Mouse (Mus musculus) liver, embryonic 15.5 days (tissue): ENCODE data around the gene Gsto2. TPM values are rescaled to one million over a fixed set of nuclear protein-coding genes. Genes with fewer than 3 reads are reported as not detected.
A peak's percentile ranks its signal among the peaks of the same experiment; 100 is the strongest.

ENCODE experiments used
- ATAC-seq: fragments of 200-750 bp; cut with Nextera tagmentation; 2 replicates; pipeline ENCODE4 v1.8.0; 2017; ENCODE audit warnings: moderate number of reproducible peaks, mild to moderate bottlenecking, moderate library complexity; ENCODE audit not compliant: insufficient read depth
- H3K27ac ChIP-seq: fragments of 300-500 bp; sonication (generic); replicated peaks from 2 replicates; pipeline ENCODE4 v1.5.1; 2015; ENCODE audit warnings: mild to moderate bottlenecking, inconsistent platforms
- H3K27me3 ChIP-seq: fragments of 300-500 bp; sonication (generic); 2 replicates; pipeline ENCODE4 v1.6.1; 2015; ENCODE audit warnings: mild to moderate bottlenecking, inconsistent platforms
- H3K36me3 ChIP-seq: fragments of 300-500 bp; sonication (generic); replicated peaks from 2 replicates; pipeline ENCODE4 v1.6.1; 2015; ENCODE audit warnings: moderate library complexity, mild to moderate bottlenecking, inconsistent platforms
- H3K4me1 ChIP-seq: fragments of 300-500 bp; sonication (generic); replicated peaks from 2 replicates; pipeline ENCODE4 v1.6.1; 2015; ENCODE audit warnings: inconsistent platforms
- H3K4me2 ChIP-seq: fragments of 300-500 bp; sonication (generic); 2 replicates; pipeline ENCODE4 v1.6.1; 2015; ENCODE audit warnings: moderate library complexity, mild to moderate bottlenecking, inconsistent platforms
- H3K4me3 ChIP-seq: fragments of 300-500 bp; sonication (generic); replicated peaks from 2 replicates; pipeline ENCODE4 v1.5.1; 2015; ENCODE audit warnings: mild to moderate bottlenecking, inconsistent platforms
- H3K9ac ChIP-seq: fragments of 300-500 bp; sonication (generic); 2 replicates; pipeline ENCODE4 v1.6.1; 2015; ENCODE audit warnings: moderate library complexity, mild to moderate bottlenecking, inconsistent platforms
- H3K9me3 ChIP-seq: fragments of 300-500 bp; sonication (generic); replicated peaks from 2 replicates; pipeline ENCODE4 v1.6.1; 2016; ENCODE audit warnings: inconsistent platforms
- WGBS: fragments of 180-500 bp; shearing (Covaris S2); methylation state at CpG from one replicate; pipeline ENCODE4 v1.1.7; 2015; ENCODE audit warnings: mixed read lengths; ENCODE audit not compliant: insufficient replicate concordance; 5-methylcytosine and 5-hydroxymethylcytosine counted together
- polyA plus RNA-seq: library from polyadenylated mRNA; unstranded; fragments of >200 nt; fragmentation: Nextera tagmentation; extraction: Ambion mirVana; gene quantifications from 2 replicates; pipeline ENCODE4 v1.2.1, GENCODE M21; 2015

Gene Gsto2
- polyA plus RNA-seq, 1 experiment from 2014 or later: 0.13 TPM

DNA sequence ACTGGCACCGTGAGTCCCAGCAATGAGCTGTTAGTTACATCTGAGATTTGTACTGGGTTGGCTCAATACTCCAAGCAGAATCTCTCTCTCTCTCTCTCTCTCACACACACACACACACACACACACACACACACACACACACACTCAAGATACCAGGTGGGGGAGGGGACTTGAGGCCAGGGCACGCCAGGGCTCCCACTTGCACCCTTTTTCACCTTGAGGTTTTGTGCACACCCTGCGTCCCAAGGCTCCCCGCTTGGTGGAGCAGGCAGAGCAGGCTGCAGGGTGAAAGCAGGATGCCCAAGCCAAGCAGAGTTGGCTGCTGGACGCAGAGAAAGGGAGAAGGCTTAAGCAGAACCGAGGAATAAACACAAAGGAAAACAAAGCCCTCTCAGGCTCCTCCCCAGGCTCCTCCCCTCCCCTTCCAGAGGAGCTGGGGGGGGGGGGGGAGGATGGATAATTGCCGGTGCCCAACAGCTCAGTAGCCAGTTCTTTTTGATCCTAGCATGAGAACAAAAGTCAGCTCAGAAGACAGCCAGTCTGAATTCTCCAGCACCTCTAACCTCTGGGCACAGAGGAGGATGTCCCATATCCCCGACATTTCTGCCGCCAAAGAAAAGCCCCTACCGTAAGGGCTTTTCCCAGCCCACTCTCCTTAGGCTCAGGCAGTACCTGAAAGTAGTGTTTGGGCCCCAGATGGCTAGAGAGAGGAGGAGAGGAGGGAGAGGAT lies 44.2 kb downstream of the Gsto2 start:
- no peaks in the 10 kb centered on the region for H3K9me3 ChIP-seq
- H3K4me1 ChIP-seq: peaks cover 64% of the 10 kb centered on the region
- H3K4me2 ChIP-seq: peak overlapping the region; percentile 48
- H3K27ac ChIP-seq: peak overlapping the region; percentile 41; the same call in 1 of the 2 replicates
- no peak overlapping the region; the same call in 1 of the 2 replicates for H3K9ac ChIP-seq
- no peak overlapping the region; the same call in 1 of the 2 replicates for H3K4me3 ChIP-seq
- H3K36me3 ChIP-seq: 0 out of 2 replicates have a peak, but pooled peaks cover 7% of the 10 kb centered on the region
- 21% methylated on average over 10 of the region's 10 CpGs for WGBS
- H3K27me3 ChIP-seq: no peaks in the 10 kb centered on the region
- no peak for ATAC-seq

DNA sequence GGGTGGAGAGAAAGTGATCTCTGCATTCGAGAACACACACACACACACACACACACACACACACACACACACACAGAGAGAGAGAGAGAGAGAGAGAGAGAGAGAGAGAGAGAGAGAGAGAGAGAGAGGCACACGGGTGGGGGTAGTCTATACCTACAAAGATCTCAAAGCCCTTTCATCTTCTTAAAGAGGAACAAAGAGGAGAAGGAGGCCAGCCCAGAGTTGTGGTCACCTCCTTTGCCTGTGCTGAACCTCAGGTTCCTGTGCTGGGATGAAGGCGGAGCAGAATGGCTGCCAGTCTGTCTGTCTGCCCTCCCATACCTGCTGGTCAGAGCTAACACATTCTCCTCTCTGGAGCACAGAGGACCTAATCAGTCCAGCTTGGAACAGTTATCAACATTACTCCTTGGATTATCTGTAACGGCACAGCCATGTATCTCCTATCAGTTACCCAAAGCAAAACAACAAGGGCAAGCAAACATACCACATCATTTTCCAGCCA lies 44.8 kb downstream of the Gsto2 start:
- WGBS: 20% methylated on average over 3 of the region's 4 CpGs
- Histone ChIP-seq H3K9me3 (no peaks in the 10 kb centered on the region), H3K4me3 (no peak overlapping the region), H3K36me3 (0 out of 2 replicates have a peak, but pooled peaks cover 7% of the 10 kb centered on the region), H3K27ac (peak overlapping the region; percentile 41; the same call in 1 of the 2 replicates), H3K27me3 (no peaks in the 10 kb centered on the region), H3K9ac (no peak overlapping the region), H3K4me1 (peaks cover 59% of the 10 kb centered on the region), H3K4me2 (peak overlapping the region; percentile 48)
- ATAC-seq: peak; percentile 50

DNA sequence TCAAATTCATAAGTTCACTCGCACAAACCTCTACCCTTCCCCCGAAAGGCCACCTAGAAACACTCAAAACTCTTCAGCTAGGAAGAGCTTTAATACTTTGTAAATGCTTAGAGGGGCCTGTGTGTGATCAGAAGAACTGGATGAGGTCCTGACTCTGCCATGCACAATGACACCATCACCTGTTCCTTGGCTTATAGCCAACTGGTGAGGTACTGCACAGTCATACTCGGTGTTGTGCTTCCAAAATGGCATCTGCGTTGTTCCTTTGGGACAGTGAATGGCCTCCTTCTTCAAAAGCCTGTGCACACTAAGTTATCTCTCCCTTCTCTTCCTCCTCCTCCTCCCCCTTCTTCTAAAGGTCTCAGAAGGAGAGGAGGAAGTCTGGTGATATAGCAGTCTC lies 45.4 kb downstream of the Gsto2 start:
- Histone ChIP-seq H3K27me3 (no peaks in the 10 kb centered on the region), H3K27ac (0 out of 2 replicates have a peak overlapping the region, but pooled peaks have one; percentile 41), H3K9ac (no peak overlapping the region), H3K9me3 (no peaks in the 10 kb centered on the region), H3K4me3 (no peak overlapping the region), H3K36me3 (0 out of 2 replicates have a peak, but pooled peaks cover 7% of the 10 kb centered on the region), H3K4me1 (peaks cover 53% of the 10 kb centered on the region), H3K4me2 (no peak overlapping the region)
- ATAC-seq: no peak
- 71% methylated on average over 4 of the region's 4 CpGs for WGBS

DNA sequence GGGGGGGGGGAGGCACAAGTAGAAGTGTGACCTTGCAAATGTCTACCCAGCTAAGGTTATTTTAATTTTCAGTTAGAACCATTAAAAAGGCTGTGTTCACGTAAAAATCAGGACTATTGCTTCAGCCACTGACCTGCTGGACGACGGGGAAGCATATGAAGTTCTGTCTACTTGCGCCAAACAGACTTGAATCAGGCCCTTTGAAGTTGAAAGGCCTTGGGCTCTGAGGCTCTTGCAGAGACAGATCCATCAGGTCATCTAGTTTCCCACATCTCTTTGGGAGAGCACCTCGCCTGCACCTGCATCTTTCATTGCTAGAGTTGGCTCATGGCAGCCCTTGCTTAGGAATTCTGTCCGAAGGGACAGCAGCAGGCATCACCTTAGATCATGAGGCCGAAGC lies 48.0 kb downstream of the Gsto2 start:
- no peaks in the 10 kb centered on the region for H3K27me3 ChIP-seq
- 77% methylated on average over 7 of the region's 7 CpGs for WGBS
- H3K9ac ChIP-seq: no peak overlapping the region
- H3K9me3 ChIP-seq: no peaks in the 10 kb centered on the region
- H3K4me2 ChIP-seq: no peak overlapping the region
- no peak overlapping the region for H3K27ac ChIP-seq
- no peak for ATAC-seq
- no peak overlapping the region for H3K4me3 ChIP-seq
- H3K4me1 ChIP-seq: peaks cover 49% of the 10 kb centered on the region
- 0 out of 2 replicates have a peak, but pooled peaks cover 7% of the 10 kb centered on the region for H3K36me3 ChIP-seq

DNA sequence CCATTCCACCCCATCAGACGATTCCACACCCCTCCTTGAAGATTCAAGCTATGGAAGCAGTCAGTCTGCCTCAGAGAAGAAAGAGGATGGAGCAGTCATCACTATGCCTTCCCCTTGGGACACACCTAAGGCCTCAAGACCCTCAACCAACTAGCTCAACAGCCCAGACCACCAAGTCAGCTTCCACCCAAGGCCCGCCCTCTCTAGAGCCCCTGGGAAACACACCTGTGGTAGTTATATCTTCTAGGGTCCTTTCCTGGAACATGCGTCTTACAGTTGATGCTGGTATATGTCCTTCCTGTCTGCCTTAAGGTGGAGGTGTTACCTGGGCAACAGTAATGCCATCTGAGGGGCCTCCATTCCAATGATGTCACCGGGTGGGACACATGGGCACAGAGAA lies 48.9 kb downstream of the Gsto2 start:
- no peak overlapping the region for H3K4me3 ChIP-seq
- no peak overlapping the region for H3K4me2 ChIP-seq
- ATAC-seq: no peak
- no peak overlapping the region for H3K9ac ChIP-seq
- no peaks in the 10 kb centered on the region for H3K27me3 ChIP-seq
- H3K9me3 ChIP-seq: no peaks in the 10 kb centered on the region
- H3K27ac ChIP-seq: no peak overlapping the region
- 73% methylated on average over 4 of the region's 4 CpGs for WGBS
- peaks cover 48% of the 10 kb centered on the region for H3K4me1 ChIP-seq
- 0 out of 2 replicates have a peak, but pooled peaks cover 7% of the 10 kb centered on the region for H3K36me3 ChIP-seq

DNA sequence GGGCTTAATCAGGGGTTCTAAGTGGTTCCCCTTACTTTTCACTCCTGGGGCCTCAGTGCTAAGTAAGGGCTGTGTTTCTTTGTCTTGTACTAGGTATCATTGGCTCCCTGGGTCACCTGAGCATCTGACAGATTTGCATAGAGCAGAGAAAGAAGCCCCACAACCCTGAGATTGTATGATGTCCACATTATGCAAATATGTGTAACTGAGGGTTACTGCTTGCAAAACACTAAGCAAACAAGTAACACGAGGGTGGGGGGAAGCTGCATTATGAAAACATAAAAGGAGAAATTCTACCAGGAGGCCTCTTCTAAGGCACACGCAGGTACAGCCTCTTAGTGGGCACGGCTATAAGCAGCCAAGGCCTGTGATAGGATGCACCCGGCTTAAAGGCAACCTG lies 49.9 kb downstream of the Gsto2 start:
- Histone ChIP-seq H3K4me1 (peaks cover 48% of the 10 kb centered on the region), H3K4me2 (no peak overlapping the region), H3K36me3 (0 out of 2 replicates have a peak, but pooled peaks cover 7% of the 10 kb centered on the region), H3K9ac (no peak overlapping the region), H3K9me3 (no peaks in the 10 kb centered on the region), H3K27me3 (no peaks in the 10 kb centered on the region), H3K27ac (no peak overlapping the region), H3K4me3 (no peak overlapping the region)
- no peak for ATAC-seq
- WGBS: 60% methylated on average over 4 of the region's 4 CpGs

DNA sequence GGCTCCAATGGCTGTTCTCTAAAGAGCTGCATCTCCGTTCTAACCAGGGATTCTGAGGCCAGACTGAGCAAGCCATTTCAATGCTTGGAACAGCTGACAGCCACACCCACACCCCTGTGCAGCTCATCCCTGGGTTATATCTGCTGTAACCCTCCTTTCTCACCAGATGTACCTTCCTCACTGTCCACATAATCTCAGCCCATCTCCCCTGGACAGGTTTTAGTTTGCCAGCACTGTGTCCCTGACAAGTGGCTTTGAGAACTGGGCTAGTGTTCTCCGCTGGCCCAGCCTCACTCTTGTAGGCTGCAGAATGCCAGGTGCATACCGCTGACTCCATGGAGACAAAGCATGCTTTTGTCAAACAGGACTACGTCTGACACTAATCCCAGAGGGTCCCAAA lies 52.1 kb downstream of the Gsto2 start:
- H3K9ac ChIP-seq: 0 out of 2 replicates have a peak overlapping the region, but pooled peaks have one; percentile 73
- H3K4me2 ChIP-seq: peak overlapping the region; percentile 91
- no peaks in the 10 kb centered on the region for H3K27me3 ChIP-seq
- 57% methylated on average over 4 of the region's 4 CpGs for WGBS
- peaks cover 36% of the 10 kb centered on the region for H3K4me1 ChIP-seq
- ATAC-seq: no peak
- H3K9me3 ChIP-seq: no peaks in the 10 kb centered on the region
- no peak overlapping the region for H3K27ac ChIP-seq
- H3K4me3 ChIP-seq: peak overlapping the region; percentile 74
- H3K36me3 ChIP-seq: 0 out of 2 replicates have a peak, but pooled peaks cover 3% of the 10 kb centered on the region

DNA sequence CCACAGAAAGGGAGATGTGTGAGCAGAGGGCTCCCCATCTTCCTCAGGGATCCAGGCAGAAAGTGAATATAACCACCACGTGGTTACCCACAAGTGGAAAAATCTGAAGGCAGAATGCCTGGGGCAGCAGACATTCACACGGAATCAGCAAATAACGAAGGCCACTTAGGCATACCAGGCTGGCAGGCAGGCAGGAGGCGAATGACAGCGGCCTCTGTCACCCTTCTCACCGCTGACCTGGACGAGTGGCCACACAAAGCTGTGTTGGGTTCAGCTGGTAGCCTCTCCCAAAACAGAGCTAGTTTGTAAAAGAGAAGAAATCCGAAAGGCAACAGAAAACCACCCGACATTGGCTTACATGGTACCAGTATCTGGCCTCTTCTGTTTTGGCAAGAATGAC lies 52.7 kb downstream of the Gsto2 start:
- Histone ChIP-seq H3K36me3 (0 out of 2 replicates have a peak, but pooled peaks cover 3% of the 10 kb centered on the region), H3K9me3 (no peaks in the 10 kb centered on the region), H3K27me3 (no peaks in the 10 kb centered on the region), H3K4me3 (peak overlapping the region; percentile 74), H3K9ac (peak overlapping the region; percentile 73; the same call in 1 of the 2 replicates), H3K4me1 (peaks cover 36% of the 10 kb centered on the region), H3K4me2 (peak overlapping the region; percentile 91), H3K27ac (peak overlapping the region; percentile 64; the same call in 1 of the 2 replicates)
- no peak for ATAC-seq
- 23% methylated on average over 9 of the region's 9 CpGs for WGBS

DNA sequence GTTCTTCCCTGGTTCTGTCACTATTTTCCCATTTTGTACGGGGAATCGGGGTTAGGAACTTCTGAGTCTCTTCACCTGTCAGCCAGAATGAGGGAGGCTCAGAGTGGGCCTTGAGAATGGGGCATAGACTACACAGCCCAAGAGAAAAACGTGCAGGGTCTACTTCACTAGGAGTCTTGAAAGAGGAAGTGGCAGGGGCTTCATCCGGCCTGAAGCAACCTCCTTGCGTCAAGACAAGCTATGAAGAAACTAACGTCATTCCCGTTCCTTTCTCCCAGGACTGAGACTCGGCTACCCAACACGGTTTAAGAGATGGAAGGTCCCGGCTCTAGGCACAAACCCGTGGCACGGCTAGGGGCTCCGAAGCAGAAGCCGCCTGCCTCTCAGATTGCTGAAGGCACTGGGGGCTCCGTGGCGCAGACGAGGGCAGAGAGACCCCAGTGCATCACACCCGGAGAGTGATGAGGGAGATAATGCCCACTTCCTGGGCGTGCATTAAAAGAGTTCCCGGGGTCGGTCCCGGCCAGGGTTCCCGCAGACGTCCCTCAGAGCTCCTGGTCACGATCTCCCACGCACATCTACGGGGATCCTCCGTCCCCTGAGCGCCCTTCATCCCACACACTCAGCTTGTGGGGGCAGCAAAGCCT lies 53.2 kb downstream of the Gsto2 start:
- 0 out of 2 replicates have a peak, but pooled peaks cover under 1% of the 10 kb centered on the region for H3K36me3 ChIP-seq
- no peaks in the 10 kb centered on the region for H3K27me3 ChIP-seq
- peak overlapping the region; percentile 64 for H3K27ac ChIP-seq
- peak overlapping the region; percentile 74 for H3K4me3 ChIP-seq
- peak overlapping the region; percentile 91 for H3K4me2 ChIP-seq
- H3K9ac ChIP-seq: peak overlapping the region; percentile 73
- peak; percentile 17 for ATAC-seq
- under 1% methylated on average over 29 of the region's 29 CpGs for WGBS
- H3K9me3 ChIP-seq: no peaks in the 10 kb centered on the region
- H3K4me1 ChIP-seq: peaks cover 36% of the 10 kb centered on the region

DNA sequence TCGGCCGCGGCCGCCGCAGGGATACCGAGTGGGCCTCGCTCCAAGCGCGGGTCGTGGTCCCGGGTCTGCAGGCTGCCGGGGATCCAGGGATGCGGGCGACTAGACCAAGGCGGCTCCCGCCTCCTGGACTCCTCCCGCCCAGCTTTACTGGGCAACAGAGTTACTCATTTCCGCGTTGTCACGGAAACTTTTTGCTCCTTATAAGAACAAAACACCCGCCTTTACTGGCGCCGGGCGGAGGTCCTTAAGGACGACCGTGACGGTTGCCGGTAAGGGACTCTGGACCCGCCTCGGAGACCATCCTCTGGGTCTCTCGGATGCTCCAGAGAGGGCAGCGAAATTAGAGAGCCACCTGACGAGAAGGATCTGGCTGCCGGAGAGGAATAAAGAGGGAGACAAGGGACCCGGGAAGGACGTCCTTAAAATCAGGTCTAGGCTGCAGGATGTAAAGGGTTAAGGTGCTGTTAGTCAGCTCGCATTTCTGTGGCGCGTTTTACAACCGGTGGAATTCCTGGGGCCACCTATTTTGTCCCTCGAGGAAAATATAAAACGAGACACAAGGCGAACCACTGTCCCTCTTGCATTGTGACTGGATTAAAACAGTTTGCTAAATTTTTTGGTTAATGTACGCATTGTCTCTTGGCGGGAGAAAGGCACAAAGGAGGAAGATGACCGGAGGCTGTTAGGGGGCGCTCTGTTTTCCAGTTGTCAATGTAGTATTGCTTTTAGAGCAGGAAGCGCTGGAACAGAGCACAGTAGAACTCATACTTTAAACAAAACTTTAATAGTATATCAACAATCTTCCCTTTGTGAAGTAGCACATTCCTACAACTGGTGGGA lies 54.0 kb downstream of the Gsto2 start, which contains the start of the genes Cfap43 and Itprip:
Gene Cfap43, minus strand, starts transcription at position 162 of the 840 bp plus-strand sequence.
Gene Itprip, minus strand, starts transcription at position 174 of the 840 bp plus-strand sequence.
- peak; percentile 76 for ATAC-seq
- Histone ChIP-seq H3K27me3 (no peaks in the 10 kb centered on the region), H3K36me3 (no peaks in the 10 kb centered on the region), H3K4me2 (peak within 1 kb of the TSS; percentile 91), H3K9me3 (no peaks in the 10 kb centered on the region), H3K9ac (peak within 1 kb of the TSS; percentile 73), H3K4me1 (peaks cover 36% of the 10 kb centered on the region), H3K27ac (peak within 1 kb of the TSS; percentile 64), H3K4me3 (peak within 1 kb of the TSS; percentile 74)
- WGBS: under 1% methylated on average over 48 of the region's 48 CpGs
